Mouse (Mus musculus): ENCODE measurements around the gene Msrb3.

DNA sequence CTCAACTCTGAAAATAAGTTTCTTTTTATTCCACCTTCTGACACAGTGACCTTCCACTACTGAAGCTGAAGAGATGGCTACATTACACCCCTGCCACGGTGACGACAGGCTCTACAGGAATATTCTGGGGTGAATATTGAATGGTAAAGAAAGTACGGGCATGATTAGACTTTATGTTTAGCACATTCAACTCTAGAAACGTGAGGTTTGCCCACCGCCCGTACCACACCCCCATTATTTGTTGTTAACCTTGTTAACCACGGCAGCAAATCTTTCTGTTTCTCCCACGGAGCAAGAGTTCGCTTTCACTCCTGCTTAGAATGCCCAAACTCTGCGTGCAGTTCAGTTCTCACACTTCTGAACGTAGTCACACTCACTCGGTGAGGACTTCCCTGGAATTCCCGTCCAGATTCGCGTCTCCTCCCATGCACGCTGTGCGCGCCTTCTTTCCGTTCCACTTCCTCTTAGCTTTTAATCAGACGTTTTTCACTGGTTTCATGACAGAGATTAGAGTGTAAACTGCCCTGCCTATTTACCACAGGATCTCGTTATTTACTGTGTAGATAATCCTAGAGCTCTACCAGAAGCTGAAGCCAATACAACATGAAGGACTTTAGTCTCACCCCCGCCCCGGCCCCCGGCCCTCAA is 87.0 kb downstream of the Msrb3 start:
- no peak for TF ChIP-seq CTCF (IDR thresholded peaks at IDR 0.05; ENCODE audit: borderline replicate concordance, insufficient read depth, low read length)
- no peak for TF ChIP-seq POLR2A (IDR thresholded peaks at IDR 0.05; ENCODE audit: low read depth, low read length)

Measured in embryonic fibroblast, embryonic 13.5 days (primary cell).